Mouse (Mus musculus) liver, postnatal 0 days (tissue): ENCODE measurements at regions not wholly inside any gene's neighbourhood (a gene's known extent, or its start where the extent isn't known, plus 50 kb on each side); places are given as distances from the start of the nearest gene placed in this dataset.
"Not testable (repeated sequence)": the region's sequence is repeated elsewhere in the genome, so short reads cannot be mapped to it uniquely, and the experiment has no call there.

ENCODE experiments used
- ATAC-seq: fragments of 200-750 bp; cut with Nextera tagmentation; 2 replicates; pipeline ENCODE4 v1.8.0; 2017; ENCODE audit warnings: mild to moderate bottlenecking, moderate library complexity
- DNase-seq: peaks from one replicate; pipeline ENCODE4 v3.0.0-alpha.2; 2016
- H3K27ac ChIP-seq: fragments of 300-500 bp; sonication (generic); 2 replicates; pipeline ENCODE4 v1.5.1; 2014; ENCODE audit warnings: antibody characterized with exemption, moderate library complexity, mild to moderate bottlenecking, low read depth
- H3K27me3 ChIP-seq: fragments of 300-500 bp; sonication (generic); 2 replicates; pipeline ENCODE4 v1.6.1; 2014; ENCODE audit warnings: low read length, control low read depth, mixed read lengths; ENCODE audit not compliant: insufficient read depth
- H3K36me3 ChIP-seq: fragments of 300-500 bp; sonication (generic); replicated peaks from 2 replicates; pipeline ENCODE4 v1.6.1; 2014; ENCODE audit warnings: mild to moderate bottlenecking, control low read depth, low read length, moderate library complexity, mixed read lengths; ENCODE audit not compliant: insufficient read depth
- H3K4me1 ChIP-seq: fragments of 300-500 bp; sonication (generic); 2 replicates; pipeline ENCODE4 v1.6.1; 2014; ENCODE audit warnings: antibody characterized with exemption, mild to moderate bottlenecking, control low read depth; ENCODE audit not compliant: insufficient read depth
- H3K4me2 ChIP-seq: fragments of 300-500 bp; sonication (generic); 2 replicates; pipeline ENCODE4 v1.6.1; 2014; ENCODE audit warnings: low read depth, mild to moderate bottlenecking, low read length, moderate library complexity, mixed read lengths
- H3K4me3 ChIP-seq: fragments of 300-500 bp; sonication (generic); 2 replicates; pipeline ENCODE4 v1.5.1; 2014; ENCODE audit warnings: low read depth, low read length
- H3K9ac ChIP-seq: fragments of 300-500 bp; sonication (generic); replicated peaks from 2 replicates; pipeline ENCODE4 v1.6.1; 2014; ENCODE audit warnings: mild to moderate bottlenecking, moderate library complexity
- H3K9me3 ChIP-seq: fragments of 300-500 bp; sonication (generic); 2 replicates; pipeline ENCODE4 v1.6.1; 2016; ENCODE audit warnings: mild to moderate bottlenecking, control low read depth, low read length, mixed read lengths
- CTCF ChIP-seq: sonication (generic); IDR thresholded peaks from 2 replicates; pipeline ENCODE4 v1.5.1; 2016; ENCODE audit warnings: antibody characterized with exemption, low read depth
- EP300 ChIP-seq: IDR thresholded peaks from 2 replicates; pipeline ENCODE4 v1.6.1; 2016; ENCODE audit warnings: antibody characterized with exemption, low read depth, mild to moderate bottlenecking
- WGBS: fragments of 180-500 bp; shearing (Covaris S2); extraction: QIAGEN DNeasy Blood & Tissue Kit; methylation state at CpG from one replicate; pipeline ENCODE4 v1.1.7; 2014; ENCODE audit not compliant: insufficient replicate concordance; 5-methylcytosine and 5-hydroxymethylcytosine counted together

GRCm38 (mm10) chr10:8130057-8130456, 174.0 kb upstream of the Tab2 start:
- H3K27me3 ChIP-seq = no peaks in the 10 kb centered on the region
- H3K4me1 ChIP-seq = peaks cover 7% of the 10 kb centered on the region; the same call in 1 of the 2 replicates
- H3K9ac ChIP-seq = no peak overlapping the region
- H3K9me3 ChIP-seq = no peaks in the 10 kb centered on the region
- TF ChIP-seq CTCF = no peak
- no peak for TF ChIP-seq EP300
- H3K4me3 ChIP-seq = no peak overlapping the region
- peak overlapping the region; percentile 30; the same call in 1 of the 2 replicates for H3K4me2 ChIP-seq
- H3K36me3 ChIP-seq = no peaks in the 10 kb centered on the region
- H3K27ac ChIP-seq = no peak overlapping the region
- no peak for ATAC-seq
- no peak for DNase-seq
- 44% methylated on average over 8 of the region's 8 CpGs for WGBS

GRCm38 (mm10) chr10:8124124-8124523, 168.1 kb upstream of the Tab2 start:
- TF ChIP-seq CTCF = no peak
- TF ChIP-seq EP300 = no peak
- H3K27ac ChIP-seq = no peak overlapping the region
- WGBS = 74% methylated on average over 1 of the region's 1 CpGs
- H3K27me3 ChIP-seq = no peaks in the 10 kb centered on the region
- H3K4me1 ChIP-seq = peaks cover 6% of the 10 kb centered on the region; the same call in 1 of the 2 replicates
- H3K4me3 ChIP-seq = no peak overlapping the region
- H3K36me3 ChIP-seq = no peaks in the 10 kb centered on the region
- DNase-seq = no peak
- no peak overlapping the region for H3K9ac ChIP-seq
- H3K4me2 ChIP-seq = no peak overlapping the region
- no peaks in the 10 kb centered on the region for H3K9me3 ChIP-seq
- no peak for ATAC-seq

- no peaks in the 10 kb centered on the region for H3K9me3 ChIP-seq
- TF ChIP-seq EP300 = no peak
- no peak for TF ChIP-seq CTCF
- H3K27ac ChIP-seq = no peak overlapping the region
- no peak overlapping the region for H3K9ac ChIP-seq
- H3K4me3 ChIP-seq = no peak overlapping the region
- ATAC-seq = peak; percentile 79
- H3K4me1 ChIP-seq = peaks cover 6% of the 10 kb centered on the region; the same call in 1 of the 2 replicates
- DNase-seq = no peak
- H3K36me3 ChIP-seq = no peaks in the 10 kb centered on the region
- no peak overlapping the region for H3K4me2 ChIP-seq
- WGBS = 19% methylated on average over 4 of the region's 4 CpGs
- H3K27me3 ChIP-seq = no peaks in the 10 kb centered on the region
Observed at GRCm38 (mm10) chr10:8121895-8122294, 165.9 kb upstream of the Tab2 start.

- Histone ChIP-seq H3K9me3 (no peaks in the 10 kb centered on the region), H3K9ac (no peak overlapping the region), H3K4me3 (no peak overlapping the region), H3K4me1 (0 out of 2 replicates have a peak, but pooled peaks cover 3% of the 10 kb centered on the region), H3K27ac (no peak overlapping the region), H3K4me2 (no peak overlapping the region), H3K27me3 (no peaks in the 10 kb centered on the region), H3K36me3 (no peaks in the 10 kb centered on the region)
- WGBS = 55% methylated on average over 8 of the region's 8 CpGs
- ATAC-seq = no peak
- DNase-seq = no peak
- TF ChIP-seq EP300 = no peak
- no peak for TF ChIP-seq CTCF
Observed at GRCm38 (mm10) chr10:8116821-8117220, 160.8 kb upstream of the Tab2 start.

- H3K4me1 ChIP-seq, H3K4me3 ChIP-seq, H3K36me3 ChIP-seq, H3K27ac ChIP-seq, H3K27me3 ChIP-seq, ATAC-seq, DNase-seq, H3K9ac ChIP-seq, H3K9me3 ChIP-seq, H3K4me2 ChIP-seq: not testable (repeated sequence)
- 69% methylated on average over 5 of the region's 5 CpGs for WGBS
Observed at GRCm38 (mm10) chr10:8114932-8115331, 158.9 kb upstream of the Tab2 start.

GRCm38 (mm10) chr10:8114530-8114929, 158.5 kb upstream of the Tab2 start:
- H3K4me1 ChIP-seq = 0 out of 2 replicates have a peak, but pooled peaks cover 3% of the 10 kb centered on the region
- no peaks in the 10 kb centered on the region for H3K9me3 ChIP-seq
- H3K4me3 ChIP-seq = no peak overlapping the region
- H3K27ac ChIP-seq = no peak overlapping the region
- ATAC-seq = no peak
- WGBS = 63% methylated on average over 3 of the region's 3 CpGs
- no peaks in the 10 kb centered on the region for H3K27me3 ChIP-seq
- no peak overlapping the region for H3K9ac ChIP-seq
- no peak overlapping the region for H3K4me2 ChIP-seq
- no peaks in the 10 kb centered on the region for H3K36me3 ChIP-seq
- TF ChIP-seq EP300 = no peak
- TF ChIP-seq CTCF = no peak
- DNase-seq = no peak

GRCm38 (mm10) chr10:8100489-8100888, 144.5 kb upstream of the Tab2 start:
- ATAC-seq = no peak
- no peak for DNase-seq
- H3K27me3 ChIP-seq = no peaks in the 10 kb centered on the region
- H3K4me3 ChIP-seq = no peak overlapping the region
- 83% methylated on average over 6 of the region's 6 CpGs for WGBS
- peaks cover 3% of the 10 kb centered on the region; the same call in 1 of the 2 replicates for H3K9me3 ChIP-seq
- TF ChIP-seq EP300 (no peak), CTCF (no peak)
- H3K4me2 ChIP-seq = no peak overlapping the region
- H3K27ac ChIP-seq = no peak overlapping the region
- H3K4me1 ChIP-seq = peaks cover 9% of the 10 kb centered on the region; the same call in 1 of the 2 replicates
- no peaks in the 10 kb centered on the region for H3K36me3 ChIP-seq
- H3K9ac ChIP-seq = no peak overlapping the region
